Mouse (Mus musculus): Measurements from ENCODE around the gene Picalm.
"Not testable (repeated sequence)": the region's sequence is repeated elsewhere in the genome, so short reads cannot be mapped to it uniquely, and the experiment has no call there.

Picalm gene

GRCm38 (mm10) chr7:90210947-90211346 lies 80.9 kb downstream of the Picalm start:
- DNase-seq (ENCODE audit: low spot score): no peak

- no peak for DNase-seq (ENCODE audit: low spot score)
Measured at GRCm38 (mm10) chr7:90216511-90216910, 86.5 kb downstream of the Picalm start.

GRCm38 (mm10) chr7:90218122-90218521 lies 88.1 kb downstream of the Picalm start:
- DNase-seq (ENCODE audit: low spot score): no peak

GRCm38 (mm10) chr7:90221487-90221886 lies 91.5 kb downstream of the Picalm start:
- no peak for DNase-seq (ENCODE audit: low spot score)

DNA sequence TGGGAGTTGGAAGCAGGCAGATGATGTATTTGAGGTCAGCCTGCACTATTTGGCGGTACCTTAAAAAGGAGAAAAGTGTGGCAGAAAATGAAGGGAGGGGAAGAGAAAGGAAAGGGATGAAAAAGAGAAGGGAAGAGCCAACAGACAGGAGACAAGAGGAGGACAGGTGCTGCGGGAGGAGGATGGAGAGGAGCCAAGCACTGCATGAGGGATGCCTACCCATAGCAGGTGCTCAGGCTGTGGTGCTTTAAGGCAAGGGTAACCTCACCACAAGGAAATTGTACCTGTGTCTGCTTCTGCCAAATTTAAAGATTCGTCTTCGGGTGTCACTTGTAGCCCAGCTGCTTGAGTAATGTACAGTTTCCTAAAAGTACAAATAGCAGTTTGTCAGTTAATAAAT lies 98.1 kb downstream of the Picalm start:
- no peak for DNase-seq (ENCODE audit: low spot score)

GRCm38 (mm10) chr7:90228884-90229283 lies 98.9 kb downstream of the Picalm start:
- DNase-seq (ENCODE audit: low spot score): not testable (repeated sequence)

GRCm38 (mm10) chr7:90231431-90231830 lies 101.4 kb downstream of the Picalm start:
- no peak for DNase-seq (ENCODE audit: low spot score)

GRCm38 (mm10) chr7:90233921-90234320 lies 103.9 kb downstream of the Picalm start:
- no peak for DNase-seq (ENCODE audit: low spot score)

DNA sequence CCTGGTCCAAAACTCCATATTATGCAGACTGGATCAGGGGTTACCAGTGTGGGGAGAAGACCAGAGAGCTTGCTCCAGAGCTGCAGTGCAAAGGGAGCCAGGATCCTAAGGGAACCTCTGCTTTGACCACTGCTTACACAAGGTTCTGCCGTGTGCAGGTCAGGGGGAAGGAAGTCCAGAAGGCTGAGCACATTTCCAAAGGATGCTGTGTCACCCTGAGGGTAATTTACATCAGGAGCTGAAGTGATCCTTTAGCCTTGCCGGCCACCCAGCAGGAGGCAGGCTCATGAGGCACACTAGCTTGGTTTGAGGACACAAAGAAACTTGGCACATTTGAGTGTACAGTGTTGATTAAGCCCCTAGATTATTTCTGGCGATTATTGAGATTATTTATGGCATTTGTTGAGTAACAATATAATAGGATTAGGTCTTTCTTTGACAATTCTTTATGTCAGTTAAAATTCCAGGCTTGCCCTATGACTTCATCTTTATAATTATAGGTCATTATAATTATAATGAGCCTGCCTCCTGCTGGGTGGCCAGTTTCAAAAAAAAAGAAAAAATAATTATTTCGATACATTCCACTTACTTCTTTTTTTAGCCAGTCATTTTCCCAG lies 106.4 kb downstream of the Picalm start:
- no peak for DNase-seq (ENCODE audit: low spot score)

- DNase-seq (ENCODE audit: low spot score): no peak
Measured at GRCm38 (mm10) chr7:90243151-90243550, 113.1 kb downstream of the Picalm start.

DNA sequence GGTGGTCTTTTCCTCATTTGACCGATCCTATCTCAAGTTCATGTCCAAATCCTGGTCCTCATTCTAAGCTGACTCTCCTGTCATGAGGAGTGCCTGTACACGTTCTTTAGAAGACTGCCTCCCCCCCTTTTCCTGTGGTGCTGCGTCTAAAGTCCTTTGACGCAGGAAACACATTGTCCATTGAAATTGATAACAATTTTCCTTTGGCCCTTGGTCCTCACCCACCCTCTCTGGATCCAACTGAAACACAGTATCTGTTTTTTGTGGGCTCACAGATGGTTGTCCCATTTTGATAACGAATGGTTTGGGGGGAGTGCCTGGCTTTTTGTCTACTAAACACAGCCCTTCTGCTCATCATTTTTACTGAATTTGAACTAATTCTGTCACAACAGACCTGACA lies 113.6 kb downstream of the Picalm start:
- DNase-seq (ENCODE audit: low spot score): no peak

DNA sequence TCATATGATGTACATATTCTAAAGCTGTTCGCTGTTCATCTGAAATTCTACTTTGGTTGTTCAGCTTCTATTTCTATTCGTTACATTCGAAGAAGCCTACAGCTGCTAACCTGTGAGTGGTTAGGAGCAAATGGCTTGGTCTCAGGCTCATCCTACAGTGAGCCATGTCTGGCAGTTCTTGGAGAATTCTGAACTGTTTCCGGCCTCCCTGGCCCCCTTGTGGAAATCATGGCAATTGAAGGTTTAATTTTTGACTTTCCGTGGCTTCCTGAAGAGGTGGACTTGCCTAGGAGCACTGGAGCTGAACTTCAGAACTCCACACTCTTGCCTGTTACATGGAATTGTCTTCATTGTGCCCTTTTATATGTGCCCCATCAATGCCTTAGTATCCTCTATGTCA lies 122.9 kb downstream of the Picalm start:
- DNase-seq (ENCODE audit: low spot score): no peak

GRCm38 (mm10) chr7:90258701-90259100 lies 128.7 kb downstream of the Picalm start:
- DNase-seq (ENCODE audit: low spot score): no peak

- no peak for DNase-seq (ENCODE audit: low spot score)
Measured at GRCm38 (mm10) chr7:90259899-90260298, 129.9 kb downstream of the Picalm start.

GRCm38 (mm10) chr7:90261902-90262599 lies 132.0 kb downstream of the Picalm start:
- no peak for DNase-seq (ENCODE audit: low spot score)

Measured in T-cell, adult 2 months (primary cell).